In genomic region chr3:116148676-116149075, GRCm38 (mm10) we compare ENCODE assay signal across 16 mouse cellular contexts.
"Had no signal": no experiment of that assay in that cellular context is flagged by ENCODE, and none has a peak within 500 bp of the region (broad histone marks: within the 10 kb centered on the region; RNA-seq: fewer than 3 reads in every experiment).

No protein-coding gene starts in this region.

- ATAC-seq: hindbrain, postnatal 0 days; liver, postnatal 0 days; midbrain, embryonic 15.5 days had no signal

- DNase-seq: kidney, adult 11 months; kidney, adult 9 months; kidney, postnatal 36 days; layer of hippocampus, adult 9-11 months; layer of hippocampus, postnatal 36 days; liver; liver, embryonic 13.5 days; liver, postnatal 0 days; retina, postnatal 1 day; spleen, adult 18-20 months; thymus, postnatal 4 days had no signal

- H3K36me3 ChIP-seq: limb, embryonic 12.5 days; liver, embryonic 13.5 days; midbrain, embryonic 15.5 days; neural tube, embryonic 12.5 days had no signal

- H3K27me3 ChIP-seq: limb, embryonic 12.5 days; liver, embryonic 13.5 days; midbrain, embryonic 15.5 days; neural tube, embryonic 12.5 days had no signal

- H3K9me3 ChIP-seq: limb, embryonic 12.5 days; liver, embryonic 13.5 days; midbrain, embryonic 15.5 days; neural tube, embryonic 12.5 days had no signal

- H3K4me1 ChIP-seq: limb, embryonic 12.5 days; liver, embryonic 13.5 days; midbrain, embryonic 15.5 days; neural tube, embryonic 12.5 days had no signal

- H3K27ac ChIP-seq: hindbrain, postnatal 0 days; kidney, postnatal 0 days; limb, embryonic 12.5 days; liver, embryonic 13.5 days; midbrain, embryonic 15.5 days; neural tube, embryonic 12.5 days had no signal

- H3K9ac ChIP-seq: limb, embryonic 12.5 days; liver, embryonic 13.5 days; liver, postnatal 0 days; midbrain, embryonic 15.5 days; neural tube, embryonic 12.5 days had no signal

- H3K4me2 ChIP-seq: limb, embryonic 12.5 days; liver, embryonic 13.5 days; neural tube, embryonic 12.5 days had no signal

- H3K4me3 ChIP-seq: limb, embryonic 12.5 days; liver, embryonic 13.5 days; midbrain, embryonic 15.5 days; neural tube, embryonic 12.5 days had no signal
